Mouse (Mus musculus): Measurements from ENCODE around the gene Tgfbi. TPM values are rescaled to one million over a fixed set of nuclear protein-coding genes. Genes with fewer than 3 reads are reported as not detected.

Gene Tgfbi
- total RNA-seq (2014; fragmentation: Nextera tagmentation) = not detected in 2 replicates
- not detected in 2 replicates for total RNA-seq (2017)
- 0.02 TPM in 1 of 2 replicates, not detected in the other for polyA plus RNA-seq (2012)

DNA sequence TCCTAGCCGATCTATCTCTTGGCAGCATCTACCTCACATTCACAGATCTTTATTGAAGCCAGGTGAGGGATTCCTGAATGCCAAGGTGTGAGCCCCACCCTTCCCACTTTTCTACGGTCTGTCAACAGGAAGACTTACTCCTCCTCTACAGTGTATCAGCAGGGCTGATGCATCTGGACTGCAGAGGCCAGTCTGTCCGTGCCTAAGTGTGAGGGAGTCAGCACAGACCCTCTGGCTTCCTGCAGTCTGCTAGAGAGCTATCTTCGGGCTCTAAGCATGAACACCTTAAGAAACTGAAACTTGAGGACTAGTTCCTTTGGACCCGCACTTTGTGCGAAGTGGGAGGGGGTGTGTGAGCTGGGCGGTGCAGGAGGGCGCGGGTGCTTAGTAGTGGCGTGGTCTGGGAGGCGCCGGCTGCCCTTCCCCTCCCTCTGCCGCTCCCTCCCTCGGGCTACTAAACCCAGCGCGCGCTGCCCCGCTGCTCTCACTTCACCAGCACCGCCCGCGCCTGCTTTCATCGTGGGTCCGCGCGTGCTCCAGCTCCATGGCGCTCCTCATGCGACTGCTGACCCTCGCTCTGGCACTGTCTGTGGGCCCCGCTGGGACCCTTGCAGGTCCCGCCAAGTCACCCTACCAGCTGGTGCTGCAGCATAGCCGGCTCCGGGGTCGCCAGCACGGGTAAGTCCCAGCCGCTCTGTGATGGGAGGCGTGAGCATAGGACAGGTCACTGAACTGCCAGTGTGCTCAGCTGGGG lies at the start of gene Tgfbi:
Gene Tgfbi (plus strand): TSS at position 421 of the 754 bp plus-strand sequence.
- ATAC-seq (ENCODE audit: extremely low read depth, insufficient number of reproducible peaks, low FRiP score, poor library complexity, severe bottlenecking) (no peak), DNase-seq (ENCODE audit: low spot score) (no peak)
- Histone ChIP-seq H3K36me3 (replicated peaks) (no peaks in the 10 kb centered on the region), H3K27me3 (ENCODE audit: insufficient read depth, low read length) (no peaks in the 10 kb centered on the region), H3K9me3 (replicated peaks) (peaks cover 86% of the 10 kb centered on the region), H3K4me1 (ENCODE audit: insufficient read depth, low read depth, low read length) (no peaks in the 10 kb centered on the region), H3K4me3 (ENCODE audit: low read depth, low read length) (peak within 1 kb of the TSS; percentile 15; the same call in 1 of the 2 replicates)
- TF ChIP-seq GATA1 (IDR thresholded peaks at IDR 0.05; ENCODE audit: borderline replicate concordance, low read length) (no peak), POLR2AphosphoS5 (IDR thresholded peaks at IDR 0.05; ENCODE audit: insufficient replicate concordance, low read depth, low read length) (no peak), CTCF (IDR thresholded peaks at IDR 0.05; ENCODE audit: low read depth, low read length) (no peak), TAL1 (conservative IDR thresholded peaks at IDR 0.05; ENCODE audit: low read depth, low read length) (no peak), GATA2 (IDR thresholded peaks at IDR 0.05; ENCODE audit: borderline replicate concordance, low read depth, low read length) (no peak)

GRCm38 (mm10) chr13:56559841-56560370 lies 49.4 kb upstream of the Tgfbi start:
- ATAC-seq (ENCODE audit: extremely low read depth, insufficient number of reproducible peaks, low FRiP score, poor library complexity, severe bottlenecking) (no peak), DNase-seq (ENCODE audit: low spot score) (no peak)
- TF ChIP-seq TAL1 (conservative IDR thresholded peaks at IDR 0.05; ENCODE audit: low read depth, low read length) (no peak), GATA2 (IDR thresholded peaks at IDR 0.05; ENCODE audit: borderline replicate concordance, low read depth, low read length) (no peak), CTCF (IDR thresholded peaks at IDR 0.05; ENCODE audit: low read depth, low read length) (no peak), POLR2AphosphoS5 (IDR thresholded peaks at IDR 0.05; ENCODE audit: insufficient replicate concordance, low read depth, low read length) (no peak), GATA1 (IDR thresholded peaks at IDR 0.05; ENCODE audit: borderline replicate concordance, low read length) (no peak)
- Histone ChIP-seq H3K4me3 (ENCODE audit: low read depth, low read length) (no peak overlapping the region), H3K9me3 (replicated peaks) (peaks cover 77% of the 10 kb centered on the region), H3K4me1 (ENCODE audit: insufficient read depth, low read depth, low read length) (no peaks in the 10 kb centered on the region), H3K36me3 (replicated peaks) (no peaks in the 10 kb centered on the region), H3K27me3 (ENCODE audit: insufficient read depth, low read length) (no peaks in the 10 kb centered on the region)

GRCm38 (mm10) chr13:56561129-56561528 lies 48.2 kb upstream of the Tgfbi start:
- Histone ChIP-seq H3K4me1 (ENCODE audit: insufficient read depth, low read depth, low read length) (no peaks in the 10 kb centered on the region), H3K27me3 (ENCODE audit: insufficient read depth, low read length) (no peaks in the 10 kb centered on the region), H3K36me3 (replicated peaks) (no peaks in the 10 kb centered on the region), H3K4me3 (ENCODE audit: low read depth, low read length) (no peak overlapping the region), H3K9me3 (replicated peaks) (peaks cover 76% of the 10 kb centered on the region)
- TF ChIP-seq TAL1 (conservative IDR thresholded peaks at IDR 0.05; ENCODE audit: low read depth, low read length) (no peak), CTCF (IDR thresholded peaks at IDR 0.05; ENCODE audit: low read depth, low read length) (no peak), POLR2AphosphoS5 (IDR thresholded peaks at IDR 0.05; ENCODE audit: insufficient replicate concordance, low read depth, low read length) (no peak), GATA2 (IDR thresholded peaks at IDR 0.05; ENCODE audit: borderline replicate concordance, low read depth, low read length) (no peak), GATA1 (IDR thresholded peaks at IDR 0.05; ENCODE audit: borderline replicate concordance, low read length) (no peak)
- no peak for DNase-seq (ENCODE audit: low spot score)
- no peak for ATAC-seq (ENCODE audit: extremely low read depth, insufficient number of reproducible peaks, low FRiP score, poor library complexity, severe bottlenecking)

GRCm38 (mm10) chr13:56563075-56563474 lies 46.2 kb upstream of the Tgfbi start:
- DNase-seq (ENCODE audit: low spot score) (no peak), ATAC-seq (ENCODE audit: extremely low read depth, insufficient number of reproducible peaks, low FRiP score, poor library complexity, severe bottlenecking) (no peak)
- Histone ChIP-seq H3K4me1 (ENCODE audit: insufficient read depth, low read depth, low read length) (no peaks in the 10 kb centered on the region), H3K27me3 (ENCODE audit: insufficient read depth, low read length) (no peaks in the 10 kb centered on the region), H3K4me3 (ENCODE audit: low read depth, low read length) (no peak overlapping the region), H3K36me3 (replicated peaks) (no peaks in the 10 kb centered on the region), H3K9me3 (replicated peaks) (peaks cover 79% of the 10 kb centered on the region)
- no peak for TF ChIP-seq TAL1 (conservative IDR thresholded peaks at IDR 0.05; ENCODE audit: low read depth, low read length)
- TF ChIP-seq GATA1 (IDR thresholded peaks at IDR 0.05; ENCODE audit: borderline replicate concordance, low read length) = no peak
- no peak for TF ChIP-seq POLR2AphosphoS5 (IDR thresholded peaks at IDR 0.05; ENCODE audit: insufficient replicate concordance, low read depth, low read length)

- TF ChIP-seq POLR2AphosphoS5 (IDR thresholded peaks at IDR 0.05; ENCODE audit: insufficient replicate concordance, low read depth, low read length) = no peak
- TF ChIP-seq GATA2 (IDR thresholded peaks at IDR 0.05; ENCODE audit: borderline replicate concordance, low read depth, low read length) = no peak
- TF ChIP-seq TAL1 (conservative IDR thresholded peaks at IDR 0.05; ENCODE audit: low read depth, low read length) = no peak
- no peak for TF ChIP-seq CTCF (IDR thresholded peaks at IDR 0.05; ENCODE audit: low read depth, low read length)
- TF ChIP-seq GATA1 (IDR thresholded peaks at IDR 0.05; ENCODE audit: borderline replicate concordance, low read length) = no peak
- Histone ChIP-seq H3K27me3 (ENCODE audit: insufficient read depth, low read length) (no peaks in the 10 kb centered on the region), H3K4me1 (ENCODE audit: insufficient read depth, low read depth, low read length) (no peaks in the 10 kb centered on the region), H3K4me3 (ENCODE audit: low read depth, low read length) (no peak overlapping the region), H3K36me3 (replicated peaks) (no peaks in the 10 kb centered on the region), H3K9me3 (replicated peaks) (peaks cover 76% of the 10 kb centered on the region)
- ATAC-seq (ENCODE audit: extremely low read depth, insufficient number of reproducible peaks, low FRiP score, poor library complexity, severe bottlenecking) (no peak), DNase-seq (ENCODE audit: low spot score) (no peak)
These were observed 43.0 kb upstream of the Tgfbi start for GRCm38 (mm10) chr13:56566336-56566735.

DNA sequence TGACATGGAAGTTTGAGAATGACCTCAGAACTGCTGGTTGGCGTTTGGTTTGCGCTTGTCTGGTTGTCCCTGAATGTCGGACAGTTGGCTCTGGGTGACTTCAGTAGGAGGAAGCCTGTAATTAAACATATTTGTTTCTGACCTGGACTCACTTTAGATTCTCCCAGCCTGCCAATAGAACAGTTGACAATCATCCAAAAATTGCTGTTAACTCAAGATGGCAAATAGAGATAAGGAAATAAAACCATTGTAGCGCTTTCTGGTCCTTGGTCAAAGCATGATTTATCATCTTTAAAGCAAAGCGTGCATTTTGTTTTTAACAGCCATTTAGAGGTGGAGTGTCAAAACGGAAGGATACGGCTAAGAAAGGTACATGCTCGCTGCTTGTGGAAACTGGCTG lies 37.7 kb upstream of the Tgfbi start:
- Histone ChIP-seq H3K4me1 (ENCODE audit: insufficient read depth, low read depth, low read length) (no peaks in the 10 kb centered on the region), H3K9me3 (replicated peaks) (peaks cover 78% of the 10 kb centered on the region), H3K4me3 (ENCODE audit: low read depth, low read length) (no peak overlapping the region), H3K27me3 (ENCODE audit: insufficient read depth, low read length) (no peaks in the 10 kb centered on the region), H3K36me3 (replicated peaks) (no peaks in the 10 kb centered on the region)
- TF ChIP-seq GATA1 (IDR thresholded peaks at IDR 0.05; ENCODE audit: borderline replicate concordance, low read length) (no peak), GATA2 (IDR thresholded peaks at IDR 0.05; ENCODE audit: borderline replicate concordance, low read depth, low read length) (no peak), POLR2AphosphoS5 (IDR thresholded peaks at IDR 0.05; ENCODE audit: insufficient replicate concordance, low read depth, low read length) (no peak), CTCF (IDR thresholded peaks at IDR 0.05; ENCODE audit: low read depth, low read length) (no peak), TAL1 (conservative IDR thresholded peaks at IDR 0.05; ENCODE audit: low read depth, low read length) (no peak)
- ATAC-seq (ENCODE audit: extremely low read depth, insufficient number of reproducible peaks, low FRiP score, poor library complexity, severe bottlenecking) (no peak), DNase-seq (ENCODE audit: low spot score) (no peak)
